Mouse (Mus musculus) frontal cortex, postnatal 36 days (tissue): ENCODE results near the gene Irgq.
"Not testable (repeated sequence)": the region's sequence is repeated elsewhere in the genome, so short reads cannot be mapped to it uniquely, and the experiment has no call there.

Experiments
- DNase-seq, 2 experiments: peaks; one replicate each; pipeline ENCODE4 v3.0.0; 2022; ENCODE audit warnings: low spot score in 2 of 2

Gene Irgq

DNA sequence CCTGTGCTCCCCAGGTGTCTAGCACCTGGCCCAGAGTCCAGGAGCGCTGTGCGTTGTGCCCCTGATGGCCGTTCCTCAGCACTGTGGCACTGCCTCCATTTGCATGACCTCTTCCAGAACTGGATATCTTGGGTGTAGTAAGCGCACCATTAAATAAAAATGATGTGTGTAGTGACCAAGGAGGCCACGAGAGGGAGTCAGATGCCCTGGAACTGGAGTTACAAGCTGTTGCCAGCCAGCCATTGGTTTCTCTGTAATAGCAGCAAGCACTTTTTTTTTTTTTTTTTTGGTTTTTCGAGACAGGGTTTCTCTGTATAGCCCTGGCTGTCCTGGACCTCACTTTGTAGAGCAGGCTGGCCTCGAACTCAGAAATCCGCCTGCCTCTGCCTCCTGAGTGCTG, 14.2 kb upstream of the Irgq start:
- DNase-seq: peak in 1 of 2 experiments; percentile 62

- DNase-seq: no peak
Observed at GRCm38 (mm10) chr7:24517077-24517476, 13.4 kb upstream of the Irgq start.

DNA sequence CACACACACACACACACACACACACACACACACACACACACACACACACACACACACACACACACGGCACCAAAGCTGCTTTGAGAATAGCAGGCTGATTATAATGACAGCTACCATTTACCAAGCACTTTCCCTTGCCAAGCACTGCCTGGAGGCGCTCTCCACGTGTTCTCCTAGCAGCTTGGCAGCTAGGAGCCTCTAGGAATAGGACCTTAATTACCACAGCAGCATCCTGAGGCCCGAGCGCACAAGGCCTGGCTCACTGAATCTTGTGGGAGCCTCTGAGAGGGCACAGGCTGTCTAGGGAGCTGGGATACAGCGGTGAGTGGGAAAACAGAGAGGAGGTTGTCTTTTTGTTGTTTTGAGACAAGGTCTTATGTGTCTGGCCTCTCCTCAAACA, 12.8 kb upstream of the Irgq start:
- DNase-seq: peak in 1 of 2 experiments; percentile 77

DNA sequence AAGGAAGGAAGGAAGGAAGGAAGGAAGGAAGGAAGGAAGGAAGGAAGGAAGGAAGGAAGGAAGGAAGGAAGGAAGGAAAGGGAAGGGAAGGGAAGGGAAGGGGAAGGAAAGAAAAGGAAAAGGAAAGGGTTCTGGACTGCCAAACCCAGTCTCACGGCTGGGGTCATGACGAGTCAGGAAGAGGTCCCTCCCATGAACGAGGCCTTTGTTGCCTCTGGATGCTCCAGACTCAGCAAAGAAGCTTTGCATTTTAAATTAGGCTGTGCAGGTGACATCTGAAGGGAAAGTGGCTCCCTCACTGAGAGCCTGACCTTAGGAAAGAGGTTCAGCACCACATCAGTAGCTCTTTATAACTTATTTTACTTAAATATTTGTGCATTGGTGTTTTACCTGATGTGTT, 11.4 kb upstream of the Irgq start:
- DNase-seq: no peak

DNA sequence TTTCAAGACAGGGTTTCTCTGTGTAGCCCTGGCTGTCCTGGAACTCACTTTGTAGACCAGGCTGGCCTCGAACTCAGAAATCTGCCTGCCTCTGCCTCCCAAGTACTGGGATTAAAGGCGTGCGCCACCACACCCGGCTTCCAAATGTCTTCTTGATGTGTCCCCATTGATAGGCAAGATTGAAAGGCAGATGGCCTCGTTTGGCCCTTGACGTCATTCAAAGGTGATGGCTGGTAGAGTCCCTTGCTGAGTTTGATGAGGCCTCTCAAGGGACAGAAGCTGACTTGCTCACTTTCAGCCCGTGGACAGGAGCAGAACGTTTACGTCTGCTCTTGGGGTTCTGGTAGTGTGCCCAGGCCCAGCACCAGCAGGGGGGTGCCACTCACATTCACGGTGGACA, 10.4 kb upstream of the Irgq start:
- DNase-seq: not testable (repeated sequence)

DNA sequence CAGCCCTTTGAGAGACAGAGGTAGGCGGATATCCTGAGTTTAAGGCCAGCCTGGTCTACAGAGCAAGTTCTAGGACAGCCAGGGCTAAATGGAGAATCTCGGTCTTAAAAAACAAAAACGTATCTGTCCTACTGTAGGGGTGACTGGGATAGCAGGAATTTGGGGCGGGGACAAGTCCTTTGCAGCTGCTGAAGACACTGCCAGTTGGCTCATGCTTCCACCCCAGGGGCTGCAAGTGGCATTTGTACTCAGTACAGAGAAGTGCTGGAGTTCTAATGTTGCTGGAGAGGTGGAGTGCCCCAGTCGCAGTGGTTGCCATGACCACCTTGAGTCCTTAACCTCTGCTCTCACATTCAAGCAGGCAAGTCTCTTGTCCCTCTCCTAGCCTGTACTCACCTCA, 7.7 kb upstream of the Irgq start:
- no peak for DNase-seq

DNA sequence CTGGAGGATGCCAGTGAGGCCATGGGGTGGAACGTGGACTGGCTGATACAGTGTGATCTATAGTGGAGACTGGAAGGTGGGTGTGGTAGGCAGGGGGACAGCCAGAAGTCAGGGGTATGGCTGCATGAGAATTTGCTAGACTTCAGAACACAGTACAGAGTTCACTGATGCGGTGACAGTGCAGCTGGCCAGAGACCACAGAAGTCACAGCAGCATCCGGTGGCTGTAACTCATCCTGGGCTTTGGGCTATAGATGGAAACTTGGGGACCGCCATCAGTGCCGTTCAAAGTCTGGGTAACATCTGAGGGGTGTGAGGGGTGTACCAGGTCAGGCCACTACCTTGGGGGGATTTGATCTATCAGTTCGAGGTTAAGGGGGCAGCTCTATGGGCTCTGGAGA, 6.8 kb upstream of the Irgq start:
- DNase-seq: no peak

DNA sequence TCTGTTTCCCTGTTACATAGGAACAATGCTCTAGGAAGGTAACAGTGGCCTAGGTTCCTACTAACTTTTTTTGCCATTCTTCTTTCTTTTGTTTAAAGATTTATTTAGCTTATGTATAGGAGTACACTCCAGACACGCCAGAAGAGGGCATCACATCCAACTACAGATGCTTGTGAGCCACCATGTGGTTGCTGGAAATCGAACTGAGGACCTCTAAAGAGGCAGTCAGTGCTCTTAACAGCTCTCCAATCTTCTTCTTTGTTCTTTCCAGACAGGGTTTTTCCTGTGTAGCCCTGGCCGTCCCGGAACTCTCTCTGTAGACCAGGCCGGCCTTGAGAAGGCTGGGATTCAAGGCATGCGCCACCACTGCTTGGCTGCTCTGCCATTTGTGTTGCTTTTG, 5.5 kb upstream of the Irgq start:
- no peak for DNase-seq

- DNase-seq: no peak
Observed at GRCm38 (mm10) chr7:24525686-24526420, 4.6 kb upstream of the Irgq start.

DNA sequence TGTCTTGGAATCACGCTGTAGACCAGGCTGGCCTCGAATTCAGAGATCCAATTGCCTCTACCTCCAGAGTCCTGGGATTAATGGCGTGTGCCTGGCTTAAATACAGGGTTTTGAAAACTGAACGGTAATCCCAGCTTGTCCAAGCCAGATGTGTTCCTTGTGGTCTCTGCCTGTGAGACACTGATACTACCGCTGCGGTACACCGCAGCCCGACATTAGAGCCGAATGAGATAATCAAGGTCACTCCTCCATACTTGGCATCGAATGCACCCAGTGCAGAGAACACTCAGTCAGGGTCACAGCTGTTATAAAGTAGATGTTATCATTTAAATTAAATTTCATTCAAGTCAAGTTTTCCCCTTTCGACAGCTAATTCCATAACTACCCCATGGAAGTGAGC, 1.6 kb upstream of the Irgq start:
- no peak for DNase-seq

- DNase-seq: no peak
Observed at GRCm38 (mm10) chr7:24529580-24529979, 909 bp upstream of the Irgq start.

- DNase-seq: peak; percentile 79 to 80
Observed at GRCm38 (mm10) chr7:24531211-24531971, 902 bp downstream of the Irgq start.

DNA sequence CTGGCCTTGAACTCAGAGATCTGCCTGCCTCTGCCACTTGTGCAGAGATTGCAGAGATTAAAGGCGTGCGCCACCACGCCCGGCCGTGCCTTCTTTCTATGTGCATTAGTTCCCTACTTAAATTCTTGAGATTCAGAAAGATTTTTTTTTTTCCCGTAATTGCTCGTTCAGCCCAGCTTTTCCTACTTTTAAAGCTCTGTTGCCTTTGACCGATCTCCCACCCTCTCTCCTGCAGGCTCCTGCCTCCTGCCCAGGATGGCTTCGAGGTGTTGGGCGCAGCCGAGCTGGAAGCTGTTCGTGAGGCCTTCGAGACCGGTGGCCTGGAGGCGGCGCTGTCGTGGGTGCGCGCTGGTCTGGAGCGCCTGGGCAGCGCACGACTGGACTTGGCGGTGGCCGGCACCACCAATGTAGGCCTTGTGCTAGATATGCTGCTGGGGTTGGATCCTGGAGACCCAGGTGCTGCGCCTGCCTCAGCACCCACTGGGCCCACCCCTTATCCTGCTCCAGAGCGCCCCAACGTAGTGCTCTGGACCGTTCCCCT, 2.6 kb downstream of the Irgq start:
- no peak for DNase-seq

GRCm38 (mm10) chr7:24533806-24534205, 3.3 kb downstream of the Irgq start:
- DNase-seq: no peak

- DNase-seq: no peak
Observed at GRCm38 (mm10) chr7:24534301-24534700, 3.8 kb downstream of the Irgq start.

DNA sequence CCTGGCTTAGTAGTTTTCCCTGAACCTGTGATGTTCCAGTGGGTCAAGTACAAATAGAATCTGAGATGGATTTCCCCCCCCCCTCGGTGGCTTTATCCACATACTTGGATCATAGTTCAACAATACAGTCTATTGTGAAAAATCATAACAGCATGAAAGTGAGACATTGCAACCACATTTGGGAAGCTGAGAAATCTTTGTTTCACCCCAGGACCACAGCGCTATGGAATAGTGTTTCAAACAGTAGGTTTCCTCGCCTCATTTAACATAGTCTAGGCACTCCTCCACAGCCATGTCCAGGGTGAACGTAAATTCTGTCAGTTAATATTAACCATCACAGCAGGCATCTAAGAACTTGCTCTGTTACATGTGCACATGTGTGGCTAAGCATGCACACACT, 6.6 kb downstream of the Irgq start:
- DNase-seq: no peak

DNA sequence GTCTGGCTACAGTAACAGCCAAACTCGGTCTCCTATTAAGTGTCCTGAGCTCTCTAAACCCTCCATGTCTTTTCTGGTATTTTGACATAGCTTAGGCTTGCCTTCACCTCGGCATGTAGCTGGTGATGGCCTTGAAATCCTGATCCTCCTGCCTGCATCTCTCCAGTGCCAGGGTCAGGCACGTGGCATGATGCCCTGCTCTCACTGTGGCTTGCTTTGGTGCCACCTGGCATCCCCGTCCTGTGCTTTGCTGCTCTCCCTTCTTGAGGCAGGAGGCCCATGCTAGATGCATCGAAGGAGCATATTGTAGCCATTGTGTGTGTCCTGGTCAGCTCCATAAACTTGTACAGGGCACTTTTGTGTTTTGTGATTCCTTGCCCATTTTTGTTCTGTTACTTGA, 7.1 kb downstream of the Irgq start:
- no peak for DNase-seq

- DNase-seq: no peak
Observed at GRCm38 (mm10) chr7:24538154-24538553, 7.7 kb downstream of the Irgq start.

DNA sequence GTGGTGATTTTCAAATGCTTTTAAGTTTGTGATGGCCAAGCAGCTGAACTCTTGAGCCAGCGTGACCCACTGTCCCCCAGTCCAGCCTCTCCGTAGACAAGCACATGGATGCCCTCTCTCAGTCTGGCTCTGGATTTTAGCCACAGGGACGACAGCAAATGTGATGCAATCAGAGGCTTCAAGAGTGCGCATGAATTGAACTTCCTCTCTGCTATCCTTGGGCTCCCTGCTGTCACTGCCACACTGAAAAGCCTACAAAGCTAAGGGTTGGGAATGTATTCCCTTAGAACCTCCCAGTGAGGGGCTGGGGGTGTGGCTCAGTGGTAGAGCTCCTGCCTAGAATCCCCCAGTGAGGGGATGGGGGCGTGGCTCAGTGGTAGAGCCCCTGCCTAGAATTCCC, 8.2 kb downstream of the Irgq start:
- no peak for DNase-seq

DNA sequence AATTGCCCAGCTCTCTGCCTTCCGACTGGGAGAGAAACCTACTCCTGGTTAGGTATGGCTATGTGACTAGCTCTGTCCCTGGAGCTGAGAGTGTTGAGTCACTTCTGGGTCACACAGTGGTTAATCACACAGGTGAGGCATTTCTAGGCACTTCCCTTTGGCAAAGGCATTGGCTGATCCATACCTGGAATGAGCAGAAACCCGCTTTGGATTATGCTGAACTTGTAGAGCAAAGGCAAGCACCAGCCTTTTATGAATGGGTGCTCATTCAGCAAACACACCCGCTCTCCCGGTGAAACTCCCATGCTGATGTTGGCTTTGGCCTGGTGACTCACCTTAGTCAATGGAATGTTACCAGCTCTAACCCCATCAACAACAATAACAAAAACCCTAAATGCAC, 9.2 kb downstream of the Irgq start:
- no peak for DNase-seq

- no peak for DNase-seq
Observed at GRCm38 (mm10) chr7:24544506-24544905, 14.0 kb downstream of the Irgq start.

DNA sequence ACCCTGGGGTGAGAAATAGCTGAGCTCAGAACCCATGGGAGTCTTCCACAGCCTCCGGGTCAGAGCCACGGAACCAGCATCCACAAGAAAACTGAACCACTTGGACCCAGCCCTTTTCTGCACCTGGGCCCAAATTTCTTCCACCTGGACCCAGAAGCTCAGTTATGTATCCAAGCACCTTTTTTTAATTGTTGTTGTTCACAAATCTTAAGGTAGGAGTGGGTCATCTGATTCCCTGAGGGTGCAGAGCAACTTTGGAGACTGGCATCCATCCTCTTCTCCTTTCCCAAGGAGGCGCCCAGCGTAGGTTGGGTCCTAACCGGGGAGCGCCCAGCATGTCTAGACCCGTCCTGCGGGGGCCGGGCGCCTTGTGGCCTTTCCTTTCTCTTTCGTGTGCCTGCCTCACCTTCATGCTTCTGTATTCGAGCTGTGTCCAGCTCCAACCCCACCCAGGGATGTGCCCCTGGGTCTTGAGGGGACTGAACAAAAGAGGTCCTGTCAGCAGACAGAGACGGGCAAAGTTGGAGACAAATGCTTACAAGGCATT, 15.7 kb downstream of the Irgq start, which contains the start of the genes Pinlyp and Xrcc1:
Pinlyp (minus strand) TSS at position 51 of the 547 bp plus-strand sequence.
Xrcc1 (plus strand) TSS at position 222 of the 547 bp plus-strand sequence.
- no peak for DNase-seq
